Mouse (Mus musculus): ENCODE measurements around the gene Usp8.

DNA sequence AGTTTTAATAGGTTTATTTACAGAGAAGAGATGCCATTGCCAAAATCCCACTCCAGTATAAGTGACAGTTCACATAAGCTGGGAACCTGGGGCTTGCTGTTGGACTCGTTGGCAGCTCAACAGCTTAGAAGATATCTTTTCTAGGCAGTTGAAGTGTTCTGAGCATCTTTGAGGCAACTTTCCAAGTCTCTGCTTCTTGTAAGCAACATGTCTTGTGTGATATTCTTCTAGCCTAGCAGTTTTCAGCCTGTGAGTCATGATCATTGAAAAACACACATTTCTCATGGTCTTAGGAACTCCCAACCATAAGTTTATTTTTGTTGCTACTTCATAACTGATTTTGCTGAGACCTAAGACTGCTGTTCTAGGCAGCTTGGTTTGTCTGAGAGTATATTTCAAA lies 24.2 kb upstream of the Usp8 start:
- no peak for TF ChIP-seq EP300 (IDR thresholded peaks at IDR 0.05; ENCODE audit: low read depth)
- no peak for TF ChIP-seq CTCF (IDR thresholded peaks at IDR 0.05; ENCODE audit: low read depth)
